Mouse (Mus musculus): ENCODE measurements at regions not wholly inside any gene's neighbourhood (a gene's known extent, or its start where the extent isn't known, plus 50 kb on each side); places are given as distances from the start of the nearest gene placed in this dataset.

- TF ChIP-seq USF2 (IDR thresholded peaks at IDR 0.05; ENCODE audit: borderline replicate concordance in 1 of 2, insufficient read depth in 1 of 2, low read depth in 1 of 2, low read length in 2 of 2) (no peak), NRF1 (IDR thresholded peaks at IDR 0.05; ENCODE audit: insufficient read depth, low read depth, low read length, poor library complexity, severe bottlenecking) (no peak)
Measured at GRCm38 (mm10) chr4:58693018-58693417, 94.5 kb downstream of the Olfr267 start (continued).

- no peak overlapping the region for H3K9ac ChIP-seq (ENCODE audit: control insufficient read depth, low read depth, low read length, poor library complexity, severe bottlenecking)
- no peak overlapping the region for H3K4me3 ChIP-seq (ENCODE audit: control insufficient read depth in 1 of 2, insufficient read depth in 1 of 2, low read depth in 2 of 2, low read length in 2 of 2)
- H3K27ac ChIP-seq (ENCODE audit: control insufficient read depth, low read depth, low read length), result no peak overlapping the region
- H3K9me3 ChIP-seq (replicated peaks; ENCODE audit: insufficient read depth, low read length), result no peaks in the 10 kb centered on the region
- H3K27me3 ChIP-seq (ENCODE audit: control insufficient read depth in 1 of 2, insufficient read depth in 2 of 2, low read length in 2 of 2), result no peaks in the 10 kb centered on the region; a peak in 1 of 4 replicates
- no peak for DNase-seq (ENCODE audit: low read depth, low spot score)
- TF ChIP-seq ETS1 (IDR thresholded peaks at IDR 0.05; ENCODE audit: low read depth, low read length) (no peak), ZNF384 (IDR thresholded peaks at IDR 0.05; ENCODE audit: low read depth, low read length) (no peak), TBP (IDR thresholded peaks at IDR 0.05; ENCODE audit: low read depth, low read length) (no peak), MEF2A (IDR thresholded peaks at IDR 0.05; ENCODE audit: extremely low read depth, insufficient replicate concordance, low read depth, low read length, poor library complexity, severe bottlenecking) (no peak), GABPA (IDR thresholded peaks at IDR 0.05; ENCODE audit: low read depth, low read length) (no peak), SIN3A (IDR thresholded peaks at IDR 0.05; ENCODE audit: low read length) (no peak), MAX (IDR thresholded peaks at IDR 0.05; ENCODE audit: low read length) (no peak), RAD21 (IDR thresholded peaks at IDR 0.05; ENCODE audit: low read depth, low read length) (no peak), POLR2AphosphoS2 (IDR thresholded peaks at IDR 0.05; ENCODE audit: low read length) (no peak), TAL1 (IDR thresholded peaks at IDR 0.05; ENCODE audit: low read length) (no peak), MXI1 (IDR thresholded peaks at IDR 0.05; ENCODE audit: low read depth, low read length) (no peak), TCF12 (IDR thresholded peaks at IDR 0.05; ENCODE audit: low read depth, low read length) (no peak), BHLHE40 (IDR thresholded peaks at IDR 0.05; ENCODE audit: borderline replicate concordance, low read depth, low read length) (no peak), MYB (IDR thresholded peaks at IDR 0.05; ENCODE audit: low read depth, low read length) (no peak), HCFC1 (IDR thresholded peaks at IDR 0.05; ENCODE audit: low read depth, low read length) (no peak)
- H3K36me3 ChIP-seq (ENCODE audit: control insufficient read depth in 1 of 2, insufficient read depth in 2 of 2, low read length in 2 of 2), result no peaks in the 10 kb centered on the region
- no peaks in the 10 kb centered on the region for H3K4me1 ChIP-seq (ENCODE audit: control insufficient read depth in 1 of 2, insufficient read depth in 2 of 2, low read length in 2 of 2)
- no peaks in the 10 kb centered on the region for H3K79me2 ChIP-seq (ENCODE audit: control insufficient read depth, insufficient read depth, low read length, poor library complexity)
Measured at GRCm38 (mm10) chr4:58681926-58682325, 105.6 kb downstream of the Olfr267 start.

GRCm38 (mm10) chr4:58677701-58678385 lies 109.7 kb downstream of the Olfr267 start:
- H3K79me2 ChIP-seq (ENCODE audit: control insufficient read depth, insufficient read depth, low read length, poor library complexity), result no peaks in the 10 kb centered on the region
- no peak for TF ChIP-seq MAX (IDR thresholded peaks at IDR 0.05; ENCODE audit: low read length)
- TF ChIP-seq EP300 (IDR thresholded peaks at IDR 0.05; ENCODE audit: low read depth in 1 of 2, low read length in 2 of 2), result no peak

More at GRCm38 (mm10) chr4:58677701-58678385, 109.7 kb downstream of the Olfr267 start:
- Histone ChIP-seq H3K4me1 (ENCODE audit: control insufficient read depth in 1 of 2, insufficient read depth in 2 of 2, low read length in 2 of 2) (no peaks in the 10 kb centered on the region), H3K36me3 (ENCODE audit: control insufficient read depth in 1 of 2, insufficient read depth in 2 of 2, low read length in 2 of 2) (no peaks in the 10 kb centered on the region), H3K27me3 (ENCODE audit: control insufficient read depth in 1 of 2, insufficient read depth in 2 of 2, low read length in 2 of 2) (no peaks in the 10 kb centered on the region; a peak in 1 of 4 replicates), H3K27ac (ENCODE audit: control insufficient read depth, low read depth, low read length) (no peak overlapping the region), H3K9ac (ENCODE audit: control insufficient read depth, low read depth, low read length, poor library complexity, severe bottlenecking) (no peak overlapping the region), H3K4me3 (ENCODE audit: control insufficient read depth in 1 of 2, insufficient read depth in 1 of 2, low read depth in 2 of 2, low read length in 2 of 2) (no peak overlapping the region), H3K9me3 (replicated peaks; ENCODE audit: insufficient read depth, low read length) (no peaks in the 10 kb centered on the region)
- no peak for DNase-seq (ENCODE audit: low read depth, low spot score)

Data from MEL (cell line).